Mouse (Mus musculus) lung, postnatal 14 days (tissue): Measurements from ENCODE around the gene Olfr1295.

Source experiments
- DNase-seq: peaks from one replicate; pipeline ENCODE4 v3.0.0; 2021

Gene Olfr1295

DNA sequence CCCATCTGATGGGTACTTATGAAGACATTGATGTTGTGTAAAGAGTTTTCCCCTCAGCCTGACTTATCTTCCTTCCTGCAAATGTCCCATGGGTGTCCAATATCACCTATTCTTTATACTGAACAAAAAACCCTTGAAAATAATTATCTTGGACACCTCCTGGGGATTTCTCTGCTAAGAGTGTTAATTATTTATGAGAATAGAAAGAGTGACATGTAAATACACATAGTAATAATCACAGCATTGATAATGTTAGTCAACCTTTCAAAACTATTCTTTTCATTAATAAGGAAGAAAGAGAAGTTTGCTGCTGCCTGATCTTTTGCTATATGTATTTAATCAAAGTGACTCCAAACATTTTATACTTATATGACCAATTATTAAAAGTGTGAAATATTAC is at the start of gene Olfr1295:
Olfr1295 (minus strand) TSS at position 101 of the 400 bp plus-strand sequence.
- DNase-seq = no peak

DNA sequence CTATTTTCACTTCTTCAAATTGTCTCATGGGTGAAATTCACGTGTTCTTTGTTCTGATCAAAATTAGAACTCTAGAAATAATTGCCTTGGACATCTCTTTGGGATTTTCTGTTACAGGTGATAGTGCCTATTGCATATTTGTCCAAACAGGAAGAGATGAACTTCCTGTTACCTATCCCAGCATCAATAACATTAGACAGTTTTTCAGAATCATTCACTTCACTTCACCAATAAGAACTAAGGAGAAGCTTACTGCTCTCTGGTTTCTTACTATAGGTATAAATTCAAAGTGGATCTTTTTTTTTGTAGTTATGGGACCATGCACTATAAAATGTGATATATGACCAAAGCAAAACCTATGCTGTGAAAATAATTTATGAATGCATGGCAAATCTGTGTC is 29.3 kb downstream of the Olfr1295 start, which contains the start of gene Olfr1294:
Olfr1294 (minus strand) TSS at position 101 of the 400 bp plus-strand sequence.
- DNase-seq = no peak

DNA sequence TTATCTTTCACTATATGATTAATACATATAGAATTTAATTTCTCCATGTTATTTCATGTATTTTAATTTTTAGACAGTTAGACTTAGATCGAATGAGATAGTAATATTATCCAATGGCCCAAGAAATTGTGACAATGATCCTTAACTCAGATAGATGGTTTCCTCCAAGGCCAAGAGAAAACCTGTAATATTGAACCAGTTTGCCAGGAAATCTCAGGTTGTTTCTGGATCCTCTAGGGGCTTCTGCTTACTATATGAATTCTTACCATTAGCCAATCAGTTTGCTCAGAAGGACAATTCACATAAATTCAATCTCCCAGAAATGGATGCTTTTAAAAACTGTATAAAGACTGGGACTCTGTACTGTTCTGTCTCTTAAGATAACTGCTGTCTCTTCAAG is 44.6 kb downstream of the Olfr1295 start, which contains the start of gene Olfr1293-ps:
Olfr1293-ps (plus strand) TSS at position 301 of the 400 bp plus-strand sequence.
- DNase-seq = no peak

DNA sequence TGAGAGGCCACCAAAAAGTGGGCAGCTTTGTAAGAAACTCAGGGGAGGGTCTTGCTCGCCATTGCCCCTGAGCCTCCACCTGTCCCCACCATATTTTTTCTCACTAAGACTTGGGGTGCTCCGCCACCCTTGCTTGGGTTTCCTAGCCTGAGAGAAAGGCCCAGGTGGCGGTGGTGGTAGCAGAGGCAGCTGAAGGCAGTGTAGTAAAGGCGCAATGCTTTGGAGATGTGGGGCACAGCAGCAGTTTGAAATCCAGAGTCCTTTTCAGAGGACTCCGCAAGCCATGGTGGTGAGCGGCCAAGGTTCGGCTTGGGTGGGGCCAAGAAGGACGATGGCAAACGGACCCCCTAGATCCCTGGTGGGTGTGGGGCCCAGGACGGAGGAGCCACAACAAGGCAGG is 52.0 kb downstream of the Olfr1295 start:
- no peak for DNase-seq
